Mouse (Mus musculus) testis, postnatal 14 days (tissue): ENCODE results near the gene Mpst.

ENCODE experiments used
- DNase-seq: peaks from one replicate; pipeline ENCODE4 v3.0.0; 2021; ENCODE audit warnings: low spot score

Mpst gene

DNA sequence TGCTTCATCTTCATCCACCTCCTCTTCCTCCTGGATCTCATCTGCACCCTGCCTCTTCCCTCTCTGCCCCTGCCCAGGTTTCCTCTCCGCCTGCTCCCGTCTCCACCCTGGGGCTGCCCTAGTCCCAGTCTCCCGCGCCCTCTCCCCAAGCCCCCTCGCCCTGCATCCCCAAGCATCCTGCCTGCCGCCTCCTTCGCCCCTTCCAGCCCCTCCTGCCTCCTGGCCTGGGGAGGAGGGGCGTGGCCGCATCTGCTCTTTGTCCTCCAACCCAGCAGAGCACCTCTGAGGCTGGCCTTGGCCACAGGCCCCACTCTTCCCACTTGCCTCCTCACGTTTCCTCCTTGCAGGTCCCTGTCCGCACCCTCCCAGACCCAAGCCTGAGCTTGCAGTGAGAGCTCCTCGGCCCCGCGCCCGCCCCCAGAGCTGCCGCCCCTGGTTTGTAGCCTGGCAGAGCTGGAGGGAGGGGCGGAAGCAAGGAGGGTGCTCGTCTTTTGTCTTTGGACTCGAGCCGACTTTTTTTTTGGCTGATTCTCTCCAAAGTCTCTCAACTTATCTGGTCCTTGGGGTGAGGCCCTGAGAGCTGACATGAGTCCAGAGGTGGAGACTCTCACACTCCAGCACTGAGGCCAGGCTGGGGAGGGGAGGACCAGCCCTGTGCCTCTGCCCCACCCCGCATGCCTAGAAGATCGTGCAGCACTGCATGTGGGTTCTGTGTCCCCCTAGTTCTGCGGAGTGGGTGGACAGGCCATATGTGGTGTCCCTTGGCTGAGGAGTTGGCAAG is 31.2 kb downstream of the Mpst start:
- peak; percentile 84 for DNase-seq

DNA sequence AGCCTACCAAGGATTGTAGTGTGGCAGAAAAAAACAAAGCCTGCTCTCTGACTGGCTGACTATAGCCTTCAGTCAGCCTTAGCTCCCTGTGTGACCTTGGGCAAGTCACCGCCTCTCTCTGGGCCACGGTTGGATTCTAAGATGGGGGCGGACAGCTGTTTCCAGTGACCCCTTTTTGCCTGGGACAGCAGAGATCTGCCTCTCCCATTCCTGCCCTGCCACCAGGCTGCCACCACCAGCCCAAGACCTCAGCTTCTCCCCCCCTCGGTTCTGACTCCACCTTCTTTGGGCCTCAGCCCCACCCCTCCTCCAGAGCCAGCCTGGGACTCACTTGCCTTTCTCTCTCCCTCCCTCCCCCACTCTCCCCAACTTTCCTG is 31.8 kb downstream of the Mpst start:
- no peak for DNase-seq

DNA sequence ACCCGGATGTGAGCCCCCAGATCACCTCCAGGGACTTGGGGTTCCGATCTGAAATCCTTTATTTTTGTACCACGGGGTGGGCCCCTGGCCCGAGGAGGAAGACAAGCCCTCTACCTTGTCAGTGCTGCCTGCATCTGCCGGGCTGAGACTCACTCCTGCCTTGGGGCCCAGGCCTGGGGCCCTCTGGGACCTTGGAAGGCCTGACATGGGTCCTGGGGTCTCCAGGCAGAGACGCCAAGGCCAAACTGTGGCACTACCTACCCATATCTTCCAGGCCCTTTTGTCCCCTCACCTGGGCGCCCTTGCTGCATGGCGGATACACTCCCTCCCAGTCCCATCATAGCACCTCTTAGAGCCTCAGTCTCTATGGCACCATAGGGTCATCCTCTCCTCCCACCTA is 32.3 kb downstream of the Mpst start:
- no peak for DNase-seq

DNA sequence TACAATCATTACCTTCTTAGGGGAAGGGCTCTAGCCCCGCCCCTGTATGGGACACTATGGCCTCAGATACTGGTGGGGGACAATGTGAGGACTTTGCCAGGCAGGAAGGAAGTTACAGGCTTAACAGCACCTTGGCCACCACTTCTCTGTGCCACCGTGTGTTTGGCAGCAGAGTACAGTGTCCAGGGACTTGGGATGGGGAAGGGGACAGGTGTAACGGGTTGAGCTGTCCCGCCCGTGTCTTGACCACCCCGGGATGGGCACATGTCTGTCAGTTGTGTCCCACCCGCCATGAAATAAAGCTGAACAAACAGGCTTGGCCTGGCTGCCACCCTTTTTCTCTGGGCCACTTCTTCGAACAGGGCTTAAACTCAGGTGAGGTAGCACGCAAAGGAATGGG is 32.8 kb downstream of the Mpst start:
- no peak for DNase-seq

DNA sequence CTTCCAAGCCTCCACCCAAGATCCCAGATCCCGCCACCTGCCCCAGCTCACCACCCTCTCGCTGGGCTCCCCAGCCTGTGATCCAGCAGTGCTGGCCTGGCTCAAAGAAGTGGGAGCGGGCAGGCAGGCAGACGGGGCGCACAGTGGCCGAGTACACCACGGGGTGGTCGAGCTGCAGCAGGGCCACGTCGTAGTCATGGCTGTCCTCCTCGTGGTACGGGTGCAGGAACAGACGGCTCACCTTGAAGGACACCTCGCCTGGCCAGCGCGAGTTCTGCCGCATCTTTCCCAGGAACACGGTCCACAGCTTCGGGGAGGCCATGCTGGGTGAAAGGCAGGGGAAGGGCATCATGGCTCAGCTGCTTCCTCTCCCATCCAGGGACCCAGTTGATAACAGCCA is 36.0 kb downstream of the Mpst start:
- no peak for DNase-seq

DNA sequence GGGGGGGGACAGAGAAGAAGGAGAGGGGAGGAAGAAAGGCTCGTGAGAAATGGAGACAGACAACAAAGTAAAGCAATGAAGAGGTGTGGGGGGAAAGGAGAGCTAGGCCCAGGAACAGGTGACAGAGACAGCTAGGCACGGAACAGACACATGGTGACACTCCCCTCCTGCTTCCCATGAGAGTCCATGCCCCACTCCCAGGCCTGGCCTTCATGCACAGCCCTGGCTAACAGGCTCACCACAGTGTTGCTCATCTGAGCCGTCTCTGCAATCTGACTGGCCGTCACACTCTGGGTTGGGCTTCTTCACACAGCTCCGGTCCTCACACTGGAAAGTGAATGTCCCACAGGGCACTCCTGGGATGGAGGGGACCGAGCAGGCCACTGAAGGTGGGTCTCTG is 37.6 kb downstream of the Mpst start:
- DNase-seq, result no peak

DNA sequence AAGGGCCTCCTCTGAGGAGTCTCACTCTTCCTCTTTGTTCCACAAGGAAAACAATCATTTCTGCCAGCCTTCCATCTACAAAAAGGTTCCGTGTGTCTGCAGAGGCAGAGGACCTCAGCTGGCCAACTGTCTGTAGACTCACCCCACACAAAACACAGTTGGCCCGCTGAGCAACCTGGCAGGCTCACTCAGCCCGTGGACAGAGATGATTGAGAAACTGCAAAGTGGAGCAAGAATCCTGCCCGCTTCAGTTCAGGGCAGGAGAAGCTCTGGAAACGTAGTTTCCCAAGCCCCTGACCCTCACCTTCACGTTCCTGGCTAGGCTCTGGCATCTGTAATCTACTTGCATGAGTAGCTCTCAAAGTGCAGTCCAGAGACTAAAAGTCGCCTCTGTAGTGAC is 40.9 kb downstream of the Mpst start:
- DNase-seq, result no peak

DNA sequence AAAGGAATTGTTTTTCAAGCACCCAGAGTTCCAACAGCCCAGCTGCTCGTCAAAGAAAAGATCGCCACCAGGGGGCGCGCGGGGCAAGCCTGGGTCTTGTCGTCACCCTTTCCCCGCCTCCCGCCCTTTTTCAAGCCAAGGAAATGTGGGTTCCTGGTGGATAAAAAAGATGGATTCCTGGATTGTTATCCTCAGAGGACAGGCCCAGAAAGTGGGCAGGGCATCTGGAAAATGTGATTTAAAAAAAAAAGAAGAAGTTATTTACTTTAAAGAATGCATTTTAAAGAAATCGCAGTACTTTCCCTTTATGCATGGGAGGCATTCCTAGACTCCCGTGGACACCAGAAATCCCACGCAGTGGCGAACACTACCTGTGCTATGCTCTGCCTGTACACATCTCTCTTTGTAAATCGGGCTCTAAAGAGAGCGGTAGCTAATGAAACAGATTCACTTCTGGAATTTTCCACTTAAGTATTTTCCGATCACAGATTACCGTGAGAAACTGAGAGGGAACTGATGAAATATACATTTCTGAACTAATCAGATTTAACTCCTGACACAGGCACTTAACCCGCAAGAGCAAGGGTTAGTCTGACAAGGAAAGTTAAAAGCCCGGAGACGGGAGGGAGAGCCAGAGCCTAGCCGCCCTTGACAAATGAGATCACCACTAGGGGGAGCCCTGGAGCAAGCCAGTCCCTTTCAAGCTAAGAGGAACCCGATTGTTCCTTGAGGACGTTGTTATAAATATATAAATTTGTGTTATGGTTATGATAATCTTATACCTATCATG is 41.7 kb downstream of the Mpst start:
- DNase-seq, result peak; percentile 89

DNA sequence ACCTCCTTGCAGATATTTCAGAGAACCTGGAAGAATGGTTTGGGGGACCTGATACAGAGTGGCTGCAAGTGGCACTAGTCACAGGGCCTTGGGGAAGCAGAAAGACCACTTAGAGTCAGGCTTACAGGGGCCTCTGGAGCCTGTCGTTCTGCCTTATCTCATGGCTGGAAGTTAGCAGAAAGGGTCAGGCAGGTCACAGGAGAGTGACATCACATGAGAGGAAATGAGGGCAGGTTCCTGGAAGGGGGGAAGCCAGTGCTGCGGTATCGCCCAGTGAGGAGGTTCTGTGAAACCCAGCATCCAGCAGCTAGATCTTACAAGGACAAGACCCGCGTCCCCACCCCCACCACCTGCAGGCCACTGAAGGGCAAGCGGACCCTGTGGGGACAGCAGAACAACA is 42.9 kb downstream of the Mpst start:
- DNase-seq, result no peak

DNA sequence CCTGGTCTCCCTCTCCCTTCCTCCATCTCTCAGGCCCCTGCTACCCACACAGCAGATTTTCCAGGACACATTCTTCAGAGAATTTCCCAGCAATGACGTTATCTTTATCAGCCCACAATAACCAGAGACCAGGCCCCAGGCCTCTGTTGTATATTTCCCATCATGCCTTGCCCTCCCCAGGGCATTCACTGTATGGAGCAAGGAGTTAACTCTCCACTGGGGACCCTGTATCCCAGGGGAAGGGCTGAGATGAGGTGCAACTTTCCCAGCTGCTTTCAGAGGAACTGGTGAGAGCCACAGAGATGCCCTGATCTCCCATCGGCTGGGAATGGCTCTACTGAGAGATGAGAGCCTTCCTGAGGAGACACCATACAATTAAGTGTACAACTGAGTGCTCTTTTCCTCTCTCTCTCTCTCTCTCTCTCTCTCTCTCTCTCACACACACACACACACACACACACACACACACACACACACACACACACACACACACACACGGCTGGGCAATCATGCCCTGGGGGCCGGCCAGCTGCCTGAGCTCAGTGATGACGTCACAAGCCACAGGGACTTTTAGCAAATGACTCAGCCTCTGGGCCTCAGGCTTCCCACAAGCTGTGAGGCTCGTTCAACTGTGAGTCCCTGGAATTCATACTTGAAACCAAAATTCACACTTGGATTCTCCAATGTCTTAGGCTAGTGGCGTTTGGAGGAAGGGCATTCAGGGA is 43.6 kb downstream of the Mpst start:
- no peak for DNase-seq

DNA sequence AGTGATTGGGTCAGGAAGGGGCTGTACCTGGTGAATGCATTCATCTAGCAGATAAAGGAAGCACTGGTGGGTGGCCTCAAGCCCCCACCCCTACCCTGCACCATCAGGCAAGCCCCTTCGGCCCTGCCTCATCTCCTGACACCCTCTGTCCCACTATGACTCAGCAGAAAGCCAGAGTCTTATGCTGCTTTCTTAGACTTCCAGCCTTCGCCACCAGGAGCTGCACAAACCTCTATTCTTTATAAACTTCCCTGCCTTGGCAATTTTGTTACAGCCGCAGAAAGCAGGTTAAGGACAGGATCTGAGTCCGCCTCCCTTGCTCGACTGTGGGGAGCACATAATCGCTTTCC is 44.2 kb downstream of the Mpst start:
- no peak for DNase-seq

DNA sequence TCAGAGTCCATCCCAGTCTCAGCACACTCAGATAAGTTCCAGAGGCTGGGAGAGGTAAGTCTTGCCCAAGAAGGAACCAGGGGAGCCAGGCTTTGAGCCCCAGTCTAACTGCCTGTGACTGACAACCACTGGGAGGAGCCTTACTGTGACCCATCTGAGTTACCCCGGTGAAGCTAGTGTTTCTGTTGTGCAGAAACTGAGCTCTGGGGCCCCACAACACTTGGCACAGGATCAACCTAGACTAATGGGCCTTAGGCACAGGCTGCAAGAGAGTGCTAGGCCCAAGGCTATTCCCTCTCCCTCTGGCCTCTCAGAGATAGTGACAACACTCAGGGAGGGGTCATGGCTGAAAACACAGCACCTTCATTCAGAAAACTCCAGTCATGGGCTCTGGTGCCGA is 45.0 kb downstream of the Mpst start:
- no peak for DNase-seq

DNA sequence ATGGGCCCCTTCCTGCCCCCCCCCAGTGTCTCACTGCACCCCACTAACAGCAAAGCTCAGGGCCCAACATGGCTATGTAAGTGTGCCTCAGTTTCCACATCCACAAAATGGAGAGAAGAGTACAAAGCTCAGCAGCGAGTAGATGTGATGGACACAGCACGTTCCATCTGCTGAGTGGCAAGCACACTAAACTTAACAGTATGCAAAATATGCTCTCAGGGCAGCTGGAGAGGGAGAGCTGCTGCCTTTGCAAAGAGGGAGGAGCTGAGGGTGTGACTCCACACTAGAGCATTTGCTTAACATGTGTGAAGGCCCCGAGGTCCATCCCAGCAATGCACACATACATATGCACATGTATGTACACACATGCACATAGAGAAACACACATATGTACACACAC is 46.7 kb downstream of the Mpst start:
- DNase-seq, result no peak

DNA sequence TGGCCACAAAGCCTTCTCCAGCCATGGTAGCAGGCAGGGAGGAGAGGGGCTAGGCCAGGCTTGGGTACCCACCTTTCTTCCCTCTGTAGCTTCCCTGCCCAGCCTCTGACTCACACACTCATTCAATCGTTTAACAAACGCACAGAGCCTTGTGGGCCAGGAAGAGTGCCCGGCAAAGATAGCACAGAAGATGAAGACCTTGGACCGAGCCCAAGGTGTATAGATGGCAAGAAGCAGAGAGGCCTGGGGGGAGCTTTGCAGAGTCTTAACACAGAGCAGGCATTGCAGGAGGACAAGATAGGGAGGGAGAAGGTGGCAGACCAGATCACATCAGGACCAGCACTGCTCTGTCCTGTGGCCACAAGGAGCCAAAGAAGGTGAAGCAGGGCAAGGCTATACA is 49.0 kb downstream of the Mpst start:
- DNase-seq, result no peak

DNA sequence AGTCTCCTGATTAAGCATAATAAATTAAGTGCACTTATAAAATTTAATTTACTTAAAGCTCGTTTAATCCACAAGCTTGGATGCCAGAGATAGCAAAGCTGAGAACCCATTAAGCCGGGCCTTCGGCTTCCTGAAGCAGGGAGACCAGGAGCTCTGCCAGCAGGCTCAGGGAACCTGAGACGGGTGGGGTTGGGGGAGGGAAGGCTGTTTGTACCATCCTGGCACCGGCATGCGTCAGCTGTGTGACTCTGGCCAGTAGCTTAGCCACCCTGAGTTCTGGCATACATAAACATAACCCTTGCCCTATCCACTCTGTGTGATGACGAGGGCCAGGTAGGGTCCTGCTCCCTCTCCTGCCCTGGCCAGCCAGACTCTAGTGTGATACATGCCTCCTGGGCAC is 49.8 kb downstream of the Mpst start:
- no peak for DNase-seq

DNA sequence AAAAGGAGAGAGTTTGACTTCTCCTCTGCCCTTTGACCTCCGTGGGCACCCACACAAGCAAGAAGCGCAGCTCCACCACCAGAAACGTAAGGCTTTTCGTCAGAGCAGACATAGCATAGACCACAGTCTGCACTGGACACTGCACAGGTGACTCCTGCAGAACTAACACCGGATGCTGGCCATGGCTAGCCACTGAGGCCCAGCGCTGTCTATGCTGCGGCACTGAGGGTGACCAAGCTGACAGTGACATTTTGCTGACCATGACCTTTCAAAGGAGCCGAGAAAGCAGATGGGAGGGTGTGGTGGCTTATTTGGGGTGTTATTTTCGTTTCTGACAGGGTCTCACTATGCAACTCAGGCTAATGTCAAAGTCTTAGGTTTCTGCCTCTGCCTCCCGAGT is 51.0 kb downstream of the Mpst start:
- DNase-seq, result no peak

DNA sequence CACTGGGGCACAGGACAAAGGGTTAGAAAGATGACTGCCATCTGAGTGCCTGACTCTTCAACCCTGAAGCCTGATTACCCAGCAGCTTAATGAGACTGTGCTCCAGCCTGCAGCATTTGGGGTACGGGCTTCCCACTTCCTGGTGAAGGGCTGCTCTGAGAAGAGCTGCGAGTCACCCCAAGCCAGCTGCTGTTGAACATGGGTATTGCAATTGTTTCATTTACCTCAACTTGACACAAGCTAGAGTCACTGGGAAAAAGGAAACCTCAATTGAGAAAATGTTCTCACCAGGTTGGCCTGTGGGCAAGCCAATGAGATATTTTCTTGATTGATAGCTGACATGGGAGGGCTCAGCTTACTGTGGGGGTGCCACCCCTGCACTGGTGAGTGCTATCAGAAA is 56.8 kb downstream of the Mpst start:
- DNase-seq, result no peak
